ENCODE assay signal across 7 mouse cellular contexts in the genomic region with DNA sequence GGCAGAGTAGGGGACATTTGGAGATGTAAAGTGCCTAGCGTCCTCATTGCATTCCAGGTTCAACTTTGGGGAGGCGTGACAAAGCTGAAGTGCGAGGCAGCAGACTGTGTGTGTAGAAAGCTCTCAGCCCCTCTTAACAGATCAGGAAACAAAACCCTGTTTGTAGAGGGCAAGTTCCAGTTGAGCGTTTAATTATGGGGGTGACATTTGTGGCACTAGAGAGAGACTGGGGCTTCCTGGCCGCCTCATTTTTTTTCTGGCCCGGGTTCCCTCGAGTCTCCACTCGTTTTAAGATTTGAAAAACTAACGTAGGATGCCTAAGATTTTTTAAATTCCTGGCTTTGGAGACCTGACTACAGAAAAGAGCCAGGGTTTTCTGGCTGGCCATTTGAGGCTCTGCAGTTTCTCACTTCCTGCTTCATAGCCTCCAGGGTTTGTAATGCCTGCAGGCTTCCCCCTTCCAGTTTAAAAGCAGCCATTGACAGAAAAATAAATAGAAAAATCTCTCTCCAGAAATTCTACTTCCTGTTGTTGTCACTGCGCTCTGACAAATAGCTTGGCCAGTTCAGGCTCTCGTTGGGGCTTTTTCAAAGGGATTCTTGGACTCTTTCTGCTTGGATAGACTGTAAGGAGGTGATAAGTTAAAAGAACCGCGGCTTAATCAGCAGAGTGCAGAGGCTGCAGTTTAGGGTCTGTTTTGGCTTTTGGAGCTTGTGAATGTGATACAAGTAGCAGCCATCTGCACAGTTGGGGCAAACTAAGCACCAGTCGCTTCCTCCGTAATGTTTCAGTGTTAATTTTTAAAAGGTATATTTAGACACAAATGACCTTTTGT. TPM values are rescaled to one million over a fixed set of nuclear protein-coding genes. Genes with fewer than 3 reads are reported as not detected.
DNase-seq lines count a peak whose midpoint lies in the region; ATAC-seq lines count a peak whose summit lies in the region.

No protein-coding gene starts in this region.

- no peak overlapping the region for H3K4me3 ChIP-seq in embryonic facial prominence, embryonic 12.5 days
- no peak overlapping the region for H3K4me3 ChIP-seq in limb, embryonic 11.5 days (ENCODE audit: low read depth, low read length)
- H3K4me3 ChIP-seq in midbrain, embryonic 12.5 days: no peak overlapping the region

- no peak overlapping the region for H3K9ac ChIP-seq in embryonic facial prominence, embryonic 12.5 days
- peak overlapping the region; percentile 30; the same call in 1 of the 2 replicates for H3K9ac ChIP-seq in limb, embryonic 11.5 days (ENCODE audit: low read length)
- H3K9ac ChIP-seq in midbrain, embryonic 12.5 days (replicated peaks): no peak overlapping the region

- H3K36me3 ChIP-seq in embryonic facial prominence, embryonic 12.5 days: no peaks in the 10 kb centered on the region
- no peaks in the 10 kb centered on the region; the same call in 1 of the 2 replicates for H3K36me3 ChIP-seq in limb, embryonic 11.5 days (ENCODE audit: control insufficient read depth, insufficient read depth, low read length)
- no peaks in the 10 kb centered on the region for H3K36me3 ChIP-seq in midbrain, embryonic 12.5 days

- no peaks in the 10 kb centered on the region for H3K9me3 ChIP-seq in embryonic facial prominence, embryonic 12.5 days
- no peaks in the 10 kb centered on the region for H3K9me3 ChIP-seq in limb, embryonic 11.5 days (ENCODE audit: control insufficient read depth, low read length)
- no peaks in the 10 kb centered on the region for H3K9me3 ChIP-seq in midbrain, embryonic 12.5 days

- no peaks in the 10 kb centered on the region for H3K27me3 ChIP-seq in embryonic facial prominence, embryonic 12.5 days
- no peaks in the 10 kb centered on the region for H3K27me3 ChIP-seq in limb, embryonic 11.5 days (ENCODE audit: control insufficient read depth, insufficient read depth, low read length)
- no peaks in the 10 kb centered on the region for H3K27me3 ChIP-seq in midbrain, embryonic 12.5 days

- 10% methylated on average over 15 of the region's 15 CpGs for WGBS in embryonic facial prominence, embryonic 12.5 days
- 15% methylated on average over 15 of the region's 15 CpGs for WGBS in limb, embryonic 11.5 days
- WGBS in midbrain, embryonic 12.5 days: 20% methylated on average over 15 of the region's 15 CpGs

- no peak for ATAC-seq in embryonic facial prominence, embryonic 12.5 days (ENCODE audit: insufficient number of reproducible peaks, insufficient read depth, low FRiP score, low TSS enrichment)
- ATAC-seq in limb, embryonic 11.5 days (ENCODE audit: insufficient number of reproducible peaks, low FRiP score, low TSS enrichment, low read depth): no peak
- ATAC-seq in midbrain, embryonic 12.5 days (ENCODE audit: low FRiP score, low read depth): no peak

- peak overlapping the region; percentile 28 for H3K4me2 ChIP-seq in embryonic facial prominence, embryonic 12.5 days (replicated peaks)
- peak overlapping the region; percentile 8 for H3K4me2 ChIP-seq in limb, embryonic 11.5 days (ENCODE audit: low read depth, severe bottlenecking)
- no peak overlapping the region for H3K4me2 ChIP-seq in midbrain, embryonic 12.5 days (replicated peaks)

- intact Hi-C loops in heart, postnatal 10 days (cut with DNase I): no loop called here
- intact Hi-C loops in left cerebral cortex, postnatal 4 days (cut with DNase I): no loop called here

- peak overlapping the region; percentile 82 for H3K27ac ChIP-seq in embryonic facial prominence, embryonic 12.5 days
- H3K27ac ChIP-seq in limb, embryonic 11.5 days (replicated peaks; ENCODE audit: low read depth, low read length): peak overlapping the region; percentile 59
- H3K27ac ChIP-seq in midbrain, embryonic 12.5 days (replicated peaks): peak overlapping the region; percentile 27; the same call in 1 of the 2 replicates

- DNase-seq in ZHBTc4 (ENCODE audit: low read depth, low spot score): peak; percentile 14
- peak; percentile 55 to 64 for DNase-seq in heart, postnatal 10 days
- peak; percentile 45 for DNase-seq in limb, embryonic 11.5 days (ENCODE audit: low spot score)
- DNase-seq in left cerebral cortex, postnatal 4 days: no peak
- DNase-seq in adrenal gland, adult 18-20 months (ENCODE audit: low spot score in 2 of 2): no peak

- H3K4me1 ChIP-seq in embryonic facial prominence, embryonic 12.5 days: peaks cover 55% of the 10 kb centered on the region
- H3K4me1 ChIP-seq in limb, embryonic 11.5 days (ENCODE audit: control insufficient read depth, insufficient read depth, low read length): peaks cover 39% of the 10 kb centered on the region
- peaks cover 47% of the 10 kb centered on the region for H3K4me1 ChIP-seq in midbrain, embryonic 12.5 days

RNA-seq across cellular contexts. Expression of gene Igf1r, which starts 20.8 kb away (rescaled TPM):
- polyA plus RNA-seq in embryonic facial prominence, embryonic 12.5 days (2016; fragmentation: Nextera tagmentation; extraction: Ambion mirVana): 36.5 and 36.6 TPM in 2 replicates
- total RNA-seq in heart, postnatal 10 days (2021): 10 to 100 TPM; 29.4 to 31.0 TPM
- polyA plus RNA-seq in limb, embryonic 11.5 days (2014; fragmentation: Nextera tagmentation; extraction: Ambion mirVana): 27.8 and 29.9 TPM in 2 replicates
- polyA plus RNA-seq in midbrain, embryonic 12.5 days (2016; fragmentation: Nextera tagmentation; extraction: Ambion mirVana): 36.9 and 37.6 TPM in 2 replicates
- total RNA-seq in left cerebral cortex, postnatal 4 days (2021): 10 to 100 TPM; 64.2 to 70.0 TPM
- total RNA-seq in adrenal gland, adult 18-20 months (2021): 100 to 1,000 TPM in 1 of 2 experiments, 10 to 100 TPM in 1; 56.6 to 128 TPM

Comparison
In these comparisons a context has a peak if more than half of its experiments do, and no peak if none do; other contexts are left out.
1. DNase-seq: peak in ZHBTc4 (single experiment), heart, postnatal 10 days (2 of 2) and limb, embryonic 11.5 days (single experiment); none in left cerebral cortex, postnatal 4 days (single experiment) and adrenal gland, adult 18-20 months (0 of 2).
2. H3K27ac ChIP-seq: peak in every context shown above with its lines; median percentile 82 in embryonic facial prominence, embryonic 12.5 days; 59 in limb, embryonic 11.5 days; 27 in midbrain, embryonic 12.5 days.